Mouse (Mus musculus) kidney, embryonic 15.5 days (tissue): ENCODE results near the gene Atp6v1g2. TPM values are rescaled to one million over a fixed set of nuclear protein-coding genes. Genes with fewer than 3 reads are reported as not detected.
A peak's percentile ranks its signal among the peaks of the same experiment; 100 is the strongest.

Experiments used
- ATAC-seq: fragments of 200-750 bp; cut with Nextera tagmentation; replicated peaks from 2 replicates; pipeline ENCODE4 v1.8.0; 2017; ENCODE audit warnings: moderate TSS enrichment; ENCODE audit not compliant: low FRiP score
- H3K27ac ChIP-seq: fragments of 300-500 bp; sonication (generic); 2 replicates; pipeline ENCODE4 v1.5.1; 2015; ENCODE audit warnings: mild to moderate bottlenecking, inconsistent platforms
- H3K27me3 ChIP-seq: fragments of 300-500 bp; sonication (generic); 2 replicates; pipeline ENCODE4 v1.6.1; 2015; ENCODE audit warnings: inconsistent platforms
- H3K36me3 ChIP-seq: fragments of 300-500 bp; sonication (generic); 2 replicates; pipeline ENCODE4 v1.6.1; 2015; ENCODE audit warnings: inconsistent platforms
- H3K4me1 ChIP-seq: fragments of 300-500 bp; sonication (generic); 2 replicates; pipeline ENCODE4 v1.6.1; 2015; ENCODE audit warnings: inconsistent platforms
- H3K4me2 ChIP-seq: fragments of 300-500 bp; sonication (generic); 2 replicates; pipeline ENCODE4 v1.6.1; 2015; ENCODE audit warnings: moderate library complexity, mild to moderate bottlenecking, inconsistent platforms
- H3K4me3 ChIP-seq: fragments of 300-500 bp; sonication (generic); replicated peaks from 2 replicates; pipeline ENCODE4 v1.5.1; 2015; ENCODE audit warnings: mild to moderate bottlenecking, inconsistent platforms
- H3K9ac ChIP-seq: fragments of 300-500 bp; sonication (generic); 2 replicates; pipeline ENCODE4 v1.6.1; 2015; ENCODE audit warnings: mild to moderate bottlenecking, inconsistent platforms
- H3K9me3 ChIP-seq: fragments of 300-500 bp; sonication (generic); replicated peaks from 2 replicates; pipeline ENCODE4 v1.6.1; 2016; ENCODE audit warnings: inconsistent platforms
- WGBS: fragments of 180-500 bp; shearing (Covaris S2); methylation state at CpG from one replicate; pipeline ENCODE4 v1.1.7; 2015; ENCODE audit warnings: mixed read lengths; 5-methylcytosine and 5-hydroxymethylcytosine counted together
- polyA plus RNA-seq: library from polyadenylated mRNA; unstranded; fragments of >200 nt; fragmentation: Nextera tagmentation; extraction: Ambion mirVana; gene quantifications from 2 replicates; pipeline ENCODE4 v1.2.1, GENCODE M21; 2015

Atp6v1g2 gene
- polyA plus RNA-seq, 1 experiment from 2014 or later = 6.4 TPM

- H3K27ac ChIP-seq = peak within 1 kb of the TSS; percentile 98
- WGBS = under 1% methylated on average over 69 of the region's 69 CpGs
- ATAC-seq = peak; percentile 90
- H3K27me3 ChIP-seq = no peaks in the 10 kb centered on the region
- peaks cover 51% of the 10 kb centered on the region for H3K4me1 ChIP-seq
- peak within 1 kb of the TSS; percentile 91 for H3K9ac ChIP-seq
- peaks cover 37% of the 10 kb centered on the region for H3K36me3 ChIP-seq
- H3K9me3 ChIP-seq = no peaks in the 10 kb centered on the region
- peak within 1 kb of the TSS; percentile 86 for H3K4me2 ChIP-seq
- H3K4me3 ChIP-seq = peak within 1 kb of the TSS; percentile 71
These were observed 8.0 kb downstream of the Atp6v1g2 start, which contains the start of gene Ddx39b for GRCm38 (mm10) chr17:35241305-35242014. Gene Ddx39b (plus strand): TSS chr17:35241746.

DNA sequence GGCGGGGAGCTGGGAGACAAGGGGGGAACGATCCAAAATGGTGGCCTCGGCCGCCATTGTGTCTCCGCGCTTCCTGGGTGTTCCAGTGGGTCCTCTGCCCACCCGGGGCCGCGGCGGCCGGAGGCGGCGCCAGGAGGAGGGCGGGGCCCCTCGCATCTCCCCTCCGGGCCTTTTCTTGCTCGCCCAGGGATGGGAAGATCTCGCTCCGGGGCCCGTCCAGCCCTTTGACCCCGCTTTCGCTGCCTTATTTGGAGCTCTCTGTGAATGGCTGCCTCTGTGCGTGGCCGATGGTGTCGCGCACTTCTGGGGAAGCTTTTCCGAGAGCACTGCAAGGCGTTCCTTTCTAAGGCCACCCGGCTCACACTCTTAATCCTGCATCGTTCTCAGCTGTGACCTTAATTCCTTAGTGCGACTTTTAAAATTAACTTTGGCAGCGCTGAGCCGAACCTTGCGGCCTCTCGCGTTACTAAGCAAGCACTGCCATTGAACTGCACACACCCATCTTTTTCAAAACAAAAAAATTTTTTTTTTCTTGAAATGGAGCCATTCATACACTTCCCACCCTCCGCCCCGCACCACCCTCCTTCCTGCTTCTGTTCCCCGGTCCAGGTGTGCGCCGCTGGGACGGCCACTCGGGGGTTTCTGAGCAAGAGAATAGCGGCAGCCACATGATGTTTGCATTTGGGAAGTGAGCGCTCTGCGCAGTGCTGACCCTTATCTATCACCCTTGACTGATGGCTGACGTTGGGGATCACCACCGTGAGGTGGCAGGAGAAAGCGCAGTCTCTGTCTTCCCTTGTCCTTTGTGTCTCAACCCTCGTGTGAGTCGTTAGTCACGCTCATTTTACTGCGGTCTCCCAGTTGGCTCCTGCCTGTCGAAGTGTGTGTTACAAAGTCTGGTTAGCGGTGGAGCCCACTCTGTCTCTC lies 8.8 kb downstream of the Atp6v1g2 start:
- Histone ChIP-seq H3K4me2 (peak overlapping the region; percentile 86), H3K27ac (peak overlapping the region; percentile 98), H3K27me3 (no peaks in the 10 kb centered on the region), H3K36me3 (peaks cover 45% of the 10 kb centered on the region), H3K4me3 (peak overlapping the region; percentile 71), H3K4me1 (peaks cover 52% of the 10 kb centered on the region), H3K9me3 (no peaks in the 10 kb centered on the region), H3K9ac (peak overlapping the region; percentile 91)
- under 1% methylated on average over 55 of the region's 55 CpGs for WGBS
- peak; percentile 52 for ATAC-seq

DNA sequence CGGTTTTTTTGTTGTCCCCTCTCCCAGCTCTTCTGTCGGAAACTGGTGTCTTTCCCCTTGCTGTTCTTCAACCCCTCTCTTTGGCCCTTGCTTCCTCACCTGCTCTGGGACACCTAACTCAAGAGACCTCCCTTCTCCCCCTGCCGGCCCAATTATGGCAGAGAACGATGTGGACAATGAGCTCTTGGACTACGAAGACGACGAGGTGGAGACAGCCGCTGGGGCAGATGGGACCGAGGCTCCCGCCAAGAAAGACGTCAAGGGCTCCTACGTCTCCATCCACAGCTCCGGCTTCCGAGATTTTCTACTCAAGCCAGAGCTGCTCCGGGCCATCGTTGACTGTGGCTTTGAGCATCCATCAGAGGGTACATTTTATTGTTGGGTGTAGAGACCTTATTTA lies 9.6 kb downstream of the Atp6v1g2 start:
- Histone ChIP-seq H3K4me2 (peak overlapping the region; percentile 86), H3K9me3 (no peaks in the 10 kb centered on the region), H3K4me1 (peaks cover 58% of the 10 kb centered on the region), H3K4me3 (peak overlapping the region; percentile 71), H3K27ac (peak overlapping the region; percentile 98), H3K36me3 (peaks cover 50% of the 10 kb centered on the region), H3K27me3 (no peaks in the 10 kb centered on the region), H3K9ac (peak overlapping the region; percentile 91)
- no peak for ATAC-seq
- WGBS = under 1% methylated on average over 16 of the region's 16 CpGs

DNA sequence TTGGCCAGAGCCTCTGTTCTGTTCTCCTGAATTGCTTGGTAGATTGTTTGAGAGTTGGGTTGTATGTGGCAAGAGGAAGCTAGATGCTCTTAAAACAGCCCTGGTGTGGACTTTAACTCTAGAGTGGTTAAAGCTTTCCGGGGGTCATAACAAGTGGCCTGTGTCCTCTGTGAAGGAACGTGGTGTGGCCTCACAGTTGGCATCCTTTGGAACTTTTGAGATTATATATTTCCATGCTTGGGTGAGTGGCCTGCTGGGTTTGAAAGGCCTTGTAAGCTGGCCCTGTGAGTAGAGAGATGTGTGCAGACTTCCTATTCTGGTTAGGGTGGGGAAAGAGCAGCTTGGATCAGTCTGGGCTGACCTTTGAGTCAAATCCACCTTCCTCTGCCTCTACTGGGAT lies 11.5 kb downstream of the Atp6v1g2 start:
- Histone ChIP-seq H3K36me3 (peaks cover 69% of the 10 kb centered on the region), H3K4me3 (peak overlapping the region; percentile 71), H3K9me3 (no peaks in the 10 kb centered on the region), H3K4me1 (peaks cover 71% of the 10 kb centered on the region), H3K27ac (no peak overlapping the region), H3K27me3 (no peaks in the 10 kb centered on the region), H3K4me2 (peak overlapping the region; percentile 86), H3K9ac (peak overlapping the region; percentile 91)
- WGBS = 65% methylated on average over 2 of the region's 2 CpGs
- ATAC-seq = no peak

- Histone ChIP-seq H3K9me3 (no peaks in the 10 kb centered on the region), H3K4me2 (peak overlapping the region; percentile 86)
These were observed 12.5 kb downstream of the Atp6v1g2 start for GRCm38 (mm10) chr17:35245731-35246623.

GRCm38 (mm10) chr17:35247144-35247543 lies 13.7 kb downstream of the Atp6v1g2 start:
- Histone ChIP-seq H3K4me2 (no peak overlapping the region), H3K27me3 (no peaks in the 10 kb centered on the region), H3K27ac (no peak overlapping the region), H3K9ac (no peak overlapping the region), H3K9me3 (no peaks in the 10 kb centered on the region), H3K36me3 (peaks cover 90% of the 10 kb centered on the region), H3K4me3 (no peak overlapping the region), H3K4me1 (peaks cover 61% of the 10 kb centered on the region)
- 82% methylated on average over 7 of the region's 7 CpGs for whole genome bisulfite sequencing
- no peak for ATAC-seq

More at GRCm38 (mm10) chr17:35245731-35246623, 12.5 kb downstream of the Atp6v1g2 start:
- Histone ChIP-seq H3K9ac (0 out of 2 replicates have a peak overlapping the region, but pooled peaks have one; percentile 91), H3K27me3 (no peaks in the 10 kb centered on the region), H3K4me3 (peak overlapping the region; percentile 71), H3K4me1 (peaks cover 61% of the 10 kb centered on the region), H3K36me3 (peaks cover 79% of the 10 kb centered on the region), H3K27ac (no peak overlapping the region)
- WGBS = 74% methylated on average over 15 of the region's 15 CpGs
- no peak for ATAC-seq

GRCm38 (mm10) chr17:35248986-35249385 lies 15.5 kb downstream of the Atp6v1g2 start:
- Histone ChIP-seq H3K4me2 (no peak overlapping the region), H3K9me3 (no peaks in the 10 kb centered on the region), H3K27me3 (no peaks in the 10 kb centered on the region), H3K4me3 (no peak overlapping the region), H3K36me3 (peaks cover 99% of the 10 kb centered on the region), H3K9ac (no peak overlapping the region), H3K4me1 (peaks cover 52% of the 10 kb centered on the region), H3K27ac (no peak overlapping the region)
- 88% methylated on average over 14 of the region's 14 CpGs for WGBS
- no peak for ATAC-seq

DNA sequence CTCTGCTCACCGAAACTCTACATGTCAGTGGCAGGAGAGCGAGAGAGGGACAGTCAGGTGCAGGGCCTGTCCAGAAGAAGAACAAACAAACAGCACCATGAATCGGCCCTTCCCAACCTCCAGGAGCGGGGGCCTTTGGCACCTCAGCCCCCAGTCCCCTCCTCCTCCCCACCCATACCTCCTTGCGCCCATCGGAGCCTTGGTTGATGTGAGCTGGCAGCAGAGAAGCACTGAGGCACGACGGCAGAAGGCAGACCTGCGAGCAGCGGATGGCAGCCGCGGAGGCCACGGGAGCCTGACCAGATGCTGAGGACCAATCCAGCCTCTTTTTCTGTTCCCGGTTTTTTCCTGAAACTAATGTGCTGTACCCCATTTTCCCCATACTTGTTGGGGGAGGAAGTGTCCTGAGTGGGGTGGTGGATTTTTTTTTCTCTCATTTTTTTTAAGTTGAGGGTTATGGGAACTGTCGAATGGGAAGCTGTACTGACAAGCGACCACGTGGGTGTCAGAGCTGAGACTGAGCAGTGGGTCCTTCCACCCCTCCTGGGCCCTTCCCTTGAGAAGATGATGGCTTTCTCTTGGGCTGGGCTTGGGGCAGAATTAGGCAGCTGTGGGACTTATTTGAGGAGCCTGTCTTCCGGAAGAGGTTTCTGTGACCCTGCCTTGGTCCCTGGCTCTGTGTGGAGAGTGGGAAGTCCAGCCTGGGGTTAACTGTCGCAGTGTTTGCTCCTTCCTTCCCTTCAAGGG lies 16.2 kb downstream of the Atp6v1g2 start:
- H3K9ac ChIP-seq = no peak overlapping the region
- 68% methylated on average over 19 of the region's 19 CpGs for WGBS
- H3K36me3 ChIP-seq = peaks cover 95% of the 10 kb centered on the region
- no peak overlapping the region for H3K27ac ChIP-seq
- no peaks in the 10 kb centered on the region for H3K27me3 ChIP-seq
- peaks cover 45% of the 10 kb centered on the region for H3K4me1 ChIP-seq
- no peak for ATAC-seq
- H3K9me3 ChIP-seq = no peaks in the 10 kb centered on the region
- H3K4me2 ChIP-seq = no peak overlapping the region
- no peak overlapping the region for H3K4me3 ChIP-seq

DNA sequence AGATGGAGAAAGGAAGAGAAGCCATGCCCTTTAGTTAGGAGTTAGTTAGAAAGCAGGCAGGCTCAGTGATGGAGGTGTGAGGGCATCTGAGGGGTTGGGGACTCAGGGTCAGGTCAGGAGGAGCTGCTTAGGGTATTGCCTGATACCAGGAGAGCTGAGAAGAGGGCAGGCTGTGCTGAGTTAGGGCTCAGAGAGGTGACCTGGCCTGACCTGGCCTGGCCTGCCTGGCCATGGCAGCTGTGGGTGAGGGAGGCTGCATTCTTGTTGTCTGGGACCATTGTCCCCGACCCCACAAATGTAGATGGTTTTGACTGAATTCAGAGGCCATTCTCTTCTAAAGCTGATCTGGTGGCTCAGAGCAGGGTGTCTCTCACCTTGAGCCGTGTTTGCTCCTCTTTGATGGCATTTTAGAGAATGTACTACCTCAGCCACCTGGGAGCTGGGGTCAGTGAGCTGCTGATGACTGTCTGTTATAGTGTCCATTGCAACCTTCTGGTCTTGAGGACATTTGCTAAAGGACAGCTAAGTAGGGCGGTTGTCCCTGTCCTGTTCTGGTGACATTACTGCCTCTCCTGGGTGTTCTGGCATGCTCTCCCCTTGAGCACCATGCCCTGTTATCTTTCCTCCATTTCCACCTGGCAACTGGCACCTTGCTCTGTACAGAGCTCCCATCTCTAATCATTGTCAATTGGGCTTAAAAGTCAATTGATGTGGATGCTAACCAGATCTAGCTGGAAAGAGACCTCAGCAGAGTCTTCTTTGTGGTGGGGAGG lies 17.1 kb downstream of the Atp6v1g2 start:
- 92% methylated on average over 3 of the region's 3 CpGs for WGBS
- Histone ChIP-seq H3K36me3 (peaks cover 86% of the 10 kb centered on the region), H3K9me3 (no peaks in the 10 kb centered on the region), H3K27ac (no peak overlapping the region), H3K4me3 (no peak overlapping the region), H3K4me1 (peaks cover 36% of the 10 kb centered on the region), H3K9ac (no peak overlapping the region), H3K4me2 (no peak overlapping the region), H3K27me3 (no peaks in the 10 kb centered on the region)
- no peak for ATAC-seq

- no peak overlapping the region for H3K4me2 ChIP-seq
- H3K4me1 ChIP-seq = peaks cover 29% of the 10 kb centered on the region
- 83% methylated on average over 15 of the region's 15 CpGs for WGBS
- no peak for ATAC-seq
- no peak overlapping the region for H3K9ac ChIP-seq
- H3K4me3 ChIP-seq = no peak overlapping the region
- no peaks in the 10 kb centered on the region for H3K9me3 ChIP-seq
- no peaks in the 10 kb centered on the region for H3K27me3 ChIP-seq
- H3K27ac ChIP-seq = no peak overlapping the region
- H3K36me3 ChIP-seq = peaks cover 79% of the 10 kb centered on the region
These were observed 17.8 kb downstream of the Atp6v1g2 start for GRCm38 (mm10) chr17:35251162-35251719.
